Mouse (Mus musculus): ENCODE measurements around the gene Ntm. TPM values are rescaled to one million over a fixed set of nuclear protein-coding genes. Genes with fewer than 3 reads are reported as not detected.

The Ntm gene
- polyA plus RNA-seq, 1 experiment: not detected

- TF ChIP-seq GATA1 (IDR thresholded peaks at IDR 0.05; ENCODE audit: low read length): no peak
Measured at GRCm38 (mm10) chr9:29648256-29648655, 314.7 kb downstream of the Ntm start.

GRCm38 (mm10) chr9:29647764-29648163 lies 315.2 kb downstream of the Ntm start:
- TF ChIP-seq GATA1 (IDR thresholded peaks at IDR 0.05; ENCODE audit: low read length): no peak

- TF ChIP-seq GATA1 (IDR thresholded peaks at IDR 0.05; ENCODE audit: low read length): no peak
Measured at GRCm38 (mm10) chr9:29645796-29646400, 317.0 kb downstream of the Ntm start.

GRCm38 (mm10) chr9:29642997-29643657 lies 319.8 kb downstream of the Ntm start:
- TF ChIP-seq GATA1 (IDR thresholded peaks at IDR 0.05; ENCODE audit: low read length): no peak

GRCm38 (mm10) chr9:29637335-29637734 lies 325.6 kb downstream of the Ntm start:
- no peak for TF ChIP-seq GATA1 (IDR thresholded peaks at IDR 0.05; ENCODE audit: low read length)

GRCm38 (mm10) chr9:29617181-29617580 lies 345.8 kb downstream of the Ntm start:
- no peak for TF ChIP-seq GATA1 (IDR thresholded peaks at IDR 0.05; ENCODE audit: low read length)

- no peak for TF ChIP-seq GATA1 (IDR thresholded peaks at IDR 0.05; ENCODE audit: low read length)
Measured at GRCm38 (mm10) chr9:29612020-29612612, 350.8 kb downstream of the Ntm start.

GRCm38 (mm10) chr9:29610867-29611266 lies 352.1 kb downstream of the Ntm start:
- TF ChIP-seq GATA1 (IDR thresholded peaks at IDR 0.05; ENCODE audit: low read length): no peak

GRCm38 (mm10) chr9:29597665-29598064 lies 365.3 kb downstream of the Ntm start:
- no peak for TF ChIP-seq GATA1 (IDR thresholded peaks at IDR 0.05; ENCODE audit: low read length)

- no peak for TF ChIP-seq GATA1 (IDR thresholded peaks at IDR 0.05; ENCODE audit: low read length)
Measured at GRCm38 (mm10) chr9:29595321-29595720, 367.6 kb downstream of the Ntm start.

- no peak for TF ChIP-seq GATA1 (IDR thresholded peaks at IDR 0.05; ENCODE audit: low read length)
Measured at GRCm38 (mm10) chr9:29594537-29595294, 368.2 kb downstream of the Ntm start.

- no peak for TF ChIP-seq GATA1 (IDR thresholded peaks at IDR 0.05; ENCODE audit: low read length)
Measured at GRCm38 (mm10) chr9:29587376-29587775, 375.6 kb downstream of the Ntm start.

- no peak for TF ChIP-seq GATA1 (IDR thresholded peaks at IDR 0.05; ENCODE audit: low read length)
Measured at GRCm38 (mm10) chr9:29586381-29586770, 376.6 kb downstream of the Ntm start.

- TF ChIP-seq GATA1 (IDR thresholded peaks at IDR 0.05; ENCODE audit: low read length): no peak
Measured at GRCm38 (mm10) chr9:29585746-29586380, 377.1 kb downstream of the Ntm start.

GRCm38 (mm10) chr9:29578226-29578625 lies 384.7 kb downstream of the Ntm start:
- TF ChIP-seq GATA1 (IDR thresholded peaks at IDR 0.05; ENCODE audit: low read length): no peak
